Mouse (Mus musculus) embryonic fibroblast, embryonic 13.5 days (primary cell): ENCODE measurements at regions not wholly inside any gene's neighbourhood (a gene's known extent, or its start where the extent isn't known, plus 50 kb on each side); places are given as distances from the start of the nearest gene placed in this dataset.
A peak's percentile ranks its signal among the peaks of the same experiment; 100 is the strongest.
"Not testable (repeated sequence)": the region's sequence is repeated elsewhere in the genome, so short reads cannot be mapped to it uniquely, and the experiment has no call there.

Experiments
- H3K27ac ChIP-seq: 2 replicates; pipeline ENCODE4 v1.5.1; 2012; ENCODE audit warnings: low read length, control low read depth, inconsistent platforms; ENCODE audit not compliant: insufficient read depth
- H3K4me1 ChIP-seq: 2 replicates; pipeline ENCODE4 v1.6.1; 2011; ENCODE audit warnings: low read length; ENCODE audit not compliant: control insufficient read depth, insufficient read depth
- H3K4me3 ChIP-seq: 2 replicates; pipeline ENCODE4 v1.5.1; 2011; ENCODE audit warnings: mild to moderate bottlenecking, control low read depth, low read length; ENCODE audit not compliant: insufficient read depth
- CTCF ChIP-seq: IDR thresholded peaks from 2 replicates; pipeline ENCODE4 v1.5.1; 2011; ENCODE audit warnings: mild to moderate bottlenecking, control low read depth, low read length, moderate library complexity, borderline replicate concordance; ENCODE audit not compliant: insufficient read depth
- POLR2A ChIP-seq: IDR thresholded peaks from 2 replicates; pipeline ENCODE4 v1.6.1; 2011; ENCODE audit warnings: low read depth, mild to moderate bottlenecking, control low read depth, low read length, moderate library complexity

- Histone ChIP-seq H3K27ac (peak overlapping the region; percentile 51), H3K4me1 (peaks cover 5% of the 10 kb centered on the region; the same call in 1 of the 2 replicates), H3K4me3 (no peak overlapping the region)
- TF ChIP-seq POLR2A (no peak), CTCF (no peak)
Measured at GRCm38 (mm10) chr4:53246083-53246747, 86.5 kb upstream of the Abca1 start.

GRCm38 (mm10) chr4:53245553-53245952, 85.9 kb upstream of the Abca1 start:
- peaks cover 5% of the 10 kb centered on the region; the same call in 1 of the 2 replicates for H3K4me1 ChIP-seq
- peak overlapping the region; percentile 51 for H3K27ac ChIP-seq
- H3K4me3 ChIP-seq: no peak overlapping the region
- TF ChIP-seq CTCF: no peak
- TF ChIP-seq POLR2A: no peak

- H3K4me1 ChIP-seq, H3K27ac ChIP-seq, H3K4me3 ChIP-seq: not testable (repeated sequence)
Measured at GRCm38 (mm10) chr4:53243473-53243872, 83.8 kb upstream of the Abca1 start.

GRCm38 (mm10) chr4:53239856-53240255, 80.2 kb upstream of the Abca1 start:
- TF ChIP-seq CTCF (no peak), POLR2A (no peak)
- Histone ChIP-seq H3K4me1 (peaks cover 5% of the 10 kb centered on the region), H3K27ac (peak overlapping the region; percentile 67; the same call in 1 of the 2 replicates), H3K4me3 (no peak overlapping the region)

- peaks cover 5% of the 10 kb centered on the region for H3K4me1 ChIP-seq
- no peak overlapping the region for H3K4me3 ChIP-seq
- H3K27ac ChIP-seq: no peak overlapping the region
- TF ChIP-seq CTCF (no peak), POLR2A (no peak)
Measured at GRCm38 (mm10) chr4:53238314-53239259, 78.9 kb upstream of the Abca1 start.

GRCm38 (mm10) chr4:53235870-53236269, 76.2 kb upstream of the Abca1 start:
- peaks cover 5% of the 10 kb centered on the region for H3K4me1 ChIP-seq
- no peak overlapping the region for H3K4me3 ChIP-seq
- H3K27ac ChIP-seq: no peak overlapping the region
- TF ChIP-seq POLR2A (no peak), CTCF (no peak)

GRCm38 (mm10) chr4:53232436-53232835, 72.7 kb upstream of the Abca1 start:
- Histone ChIP-seq H3K4me3 (no peak overlapping the region), H3K4me1 (peaks cover 11% of the 10 kb centered on the region), H3K27ac (no peak overlapping the region)
- no peak for TF ChIP-seq POLR2A
- no peak for TF ChIP-seq CTCF

GRCm38 (mm10) chr4:53231867-53232266, 72.2 kb upstream of the Abca1 start:
- Histone ChIP-seq H3K4me3 (no peak overlapping the region), H3K27ac (no peak overlapping the region), H3K4me1 (peaks cover 11% of the 10 kb centered on the region)
- TF ChIP-seq POLR2A: no peak
- TF ChIP-seq CTCF: no peak

GRCm38 (mm10) chr4:53231046-53231445, 71.4 kb upstream of the Abca1 start:
- no peak overlapping the region for H3K4me3 ChIP-seq
- H3K27ac ChIP-seq: no peak overlapping the region
- TF ChIP-seq CTCF (no peak), POLR2A (no peak)
- peaks cover 11% of the 10 kb centered on the region for H3K4me1 ChIP-seq

- peaks cover 13% of the 10 kb centered on the region for H3K4me1 ChIP-seq
- peak overlapping the region; percentile 59 for H3K27ac ChIP-seq
- TF ChIP-seq POLR2A: no peak
- TF ChIP-seq CTCF: no peak
- H3K4me3 ChIP-seq: no peak overlapping the region
Measured at GRCm38 (mm10) chr4:53228444-53228843, 68.7 kb upstream of the Abca1 start.
